Mouse (Mus musculus): ENCODE data around the gene Strip1. TPM values are rescaled to one million over a fixed set of nuclear protein-coding genes. Genes with fewer than 3 reads are reported as not detected.

The Strip1 gene
- polyA plus RNA-seq, 1 experiment from 2014 or later = 63.4 TPM

- H3K4me2 ChIP-seq = peak overlapping the region; percentile 61
- H3K4me3 ChIP-seq (ENCODE audit: low read depth, low read length) = peak overlapping the region; percentile 32
- WGBS = 2% methylated on average over 18 of the region's 18 CpGs
Observed at GRCm38 (mm10) chr3:107582130-107582874, 49.2 kb downstream of the Strip1 start.

GRCm38 (mm10) chr3:107581103-107582010 is 50.1 kb downstream of the Strip1 start:
- TF ChIP-seq CTCF (IDR thresholded peaks at IDR 0.05; ENCODE audit: low read depth) = no peak
- H3K4me1 ChIP-seq (ENCODE audit: insufficient read depth) = no peaks in the 10 kb centered on the region
- DNase-seq = no peak
- no peak for ATAC-seq (ENCODE audit: insufficient read depth)
- no peak overlapping the region for H3K27ac ChIP-seq (ENCODE audit: low read depth)
- H3K4me3 ChIP-seq (ENCODE audit: low read depth, low read length) = no peak overlapping the region
- no peak overlapping the region for H3K4me2 ChIP-seq
- WGBS = 7% methylated on average over 15 of the region's 15 CpGs
- no peaks in the 10 kb centered on the region for H3K9me3 ChIP-seq (ENCODE audit: low read depth, low read length)
- no peaks in the 10 kb centered on the region for H3K36me3 ChIP-seq (ENCODE audit: insufficient read depth)
- no peak overlapping the region for H3K9ac ChIP-seq
- H3K27me3 ChIP-seq (ENCODE audit: insufficient read depth, low read length) = peaks cover 70% of the 10 kb centered on the region

More at GRCm38 (mm10) chr3:107582130-107582874, 49.2 kb downstream of the Strip1 start:
- ATAC-seq (ENCODE audit: insufficient read depth) (no peak), DNase-seq (no peak)
- H3K4me1 ChIP-seq (ENCODE audit: insufficient read depth) = no peaks in the 10 kb centered on the region
- no peak for TF ChIP-seq CTCF (IDR thresholded peaks at IDR 0.05; ENCODE audit: low read depth)
- H3K36me3 ChIP-seq (ENCODE audit: insufficient read depth) = no peaks in the 10 kb centered on the region
- H3K27ac ChIP-seq (ENCODE audit: low read depth) = no peak overlapping the region
- H3K27me3 ChIP-seq (ENCODE audit: insufficient read depth, low read length) = peaks cover 80% of the 10 kb centered on the region
- no peak overlapping the region for H3K9ac ChIP-seq
- H3K9me3 ChIP-seq (ENCODE audit: low read depth, low read length) = no peaks in the 10 kb centered on the region

GRCm38 (mm10) chr3:107579466-107579865 is 52.0 kb downstream of the Strip1 start:
- Histone ChIP-seq H3K27ac (ENCODE audit: low read depth) (no peak overlapping the region), H3K9ac (no peak overlapping the region; the same call in 1 of the 2 replicates), H3K4me3 (ENCODE audit: low read depth, low read length) (no peak overlapping the region), H3K4me1 (ENCODE audit: insufficient read depth) (no peaks in the 10 kb centered on the region), H3K27me3 (ENCODE audit: insufficient read depth, low read length) (peaks cover 51% of the 10 kb centered on the region), H3K9me3 (ENCODE audit: low read depth, low read length) (no peaks in the 10 kb centered on the region), H3K36me3 (ENCODE audit: insufficient read depth) (no peaks in the 10 kb centered on the region), H3K4me2 (no peak overlapping the region)
- WGBS = 3% methylated on average over 4 of the region's 4 CpGs
- peak; percentile 90 for DNase-seq
- peak; percentile 84 for TF ChIP-seq CTCF (IDR thresholded peaks at IDR 0.05; ENCODE audit: low read depth)
- ATAC-seq (ENCODE audit: insufficient read depth) = no peak

- no peak for DNase-seq
- Histone ChIP-seq H3K4me1 (ENCODE audit: insufficient read depth) (no peaks in the 10 kb centered on the region), H3K9me3 (ENCODE audit: low read depth, low read length) (no peaks in the 10 kb centered on the region), H3K36me3 (ENCODE audit: insufficient read depth) (no peaks in the 10 kb centered on the region), H3K27me3 (ENCODE audit: insufficient read depth, low read length) (peaks cover 36% of the 10 kb centered on the region), H3K4me2 (no peak overlapping the region), H3K27ac (ENCODE audit: low read depth) (no peak overlapping the region), H3K4me3 (ENCODE audit: low read depth, low read length) (no peak overlapping the region), H3K9ac (no peak overlapping the region)
- ATAC-seq (ENCODE audit: insufficient read depth) = no peak
- TF ChIP-seq CTCF (IDR thresholded peaks at IDR 0.05; ENCODE audit: low read depth) = no peak
- WGBS = 15% methylated on average over 3 of the region's 3 CpGs
Observed at GRCm38 (mm10) chr3:107577810-107578390, 53.6 kb downstream of the Strip1 start.

- DNase-seq (no peak), ATAC-seq (ENCODE audit: insufficient read depth) (no peak)
- H3K4me1 ChIP-seq (ENCODE audit: insufficient read depth) = no peaks in the 10 kb centered on the region
- no peaks in the 10 kb centered on the region for H3K9me3 ChIP-seq (ENCODE audit: low read depth, low read length)
- peaks cover 26% of the 10 kb centered on the region for H3K27me3 ChIP-seq (ENCODE audit: insufficient read depth, low read length)
- no peak for TF ChIP-seq CTCF (IDR thresholded peaks at IDR 0.05; ENCODE audit: low read depth)
- H3K4me3 ChIP-seq (ENCODE audit: low read depth, low read length) = no peak overlapping the region
- no peak overlapping the region for H3K27ac ChIP-seq (ENCODE audit: low read depth)
- H3K36me3 ChIP-seq (ENCODE audit: insufficient read depth) = no peaks in the 10 kb centered on the region
- no peak overlapping the region for H3K9ac ChIP-seq
- no peak overlapping the region for H3K4me2 ChIP-seq
- WGBS = 68% methylated on average over 3 of the region's 3 CpGs
Observed at GRCm38 (mm10) chr3:107576807-107577206, 54.7 kb downstream of the Strip1 start.

- Histone ChIP-seq H3K27ac (ENCODE audit: low read depth) (no peak overlapping the region), H3K36me3 (ENCODE audit: insufficient read depth) (no peaks in the 10 kb centered on the region), H3K27me3 (ENCODE audit: insufficient read depth, low read length) (no peaks in the 10 kb centered on the region), H3K9ac (no peak overlapping the region), H3K4me1 (ENCODE audit: insufficient read depth) (no peaks in the 10 kb centered on the region), H3K4me3 (ENCODE audit: low read depth, low read length) (no peak overlapping the region), H3K4me2 (no peak overlapping the region), H3K9me3 (ENCODE audit: low read depth, low read length) (no peaks in the 10 kb centered on the region)
- TF ChIP-seq CTCF (IDR thresholded peaks at IDR 0.05; ENCODE audit: low read depth) = peak; percentile 58
- peak; percentile 50 for DNase-seq
- WGBS = 53% methylated on average over 2 of the region's 2 CpGs
- ATAC-seq (ENCODE audit: insufficient read depth) = no peak
Observed at GRCm38 (mm10) chr3:107571205-107571604, 60.3 kb downstream of the Strip1 start.

- Histone ChIP-seq H3K4me1 (ENCODE audit: insufficient read depth) (no peaks in the 10 kb centered on the region), H3K27me3 (ENCODE audit: insufficient read depth, low read length) (no peaks in the 10 kb centered on the region), H3K4me2 (no peak overlapping the region), H3K4me3 (ENCODE audit: low read depth, low read length) (no peak overlapping the region), H3K36me3 (ENCODE audit: insufficient read depth) (no peaks in the 10 kb centered on the region), H3K9ac (no peak overlapping the region), H3K27ac (ENCODE audit: low read depth) (no peak overlapping the region), H3K9me3 (ENCODE audit: low read depth, low read length) (no peaks in the 10 kb centered on the region)
- DNase-seq = no peak
- ATAC-seq (ENCODE audit: insufficient read depth) = no peak
- 68% methylated on average over 4 of the region's 4 CpGs for WGBS
- TF ChIP-seq CTCF (IDR thresholded peaks at IDR 0.05; ENCODE audit: low read depth) = no peak
Observed at GRCm38 (mm10) chr3:107568721-107569120, 62.8 kb downstream of the Strip1 start.
